Mouse (Mus musculus): ENCODE measurements at regions not wholly inside any gene's neighbourhood (a gene's known extent, or its start where the extent isn't known, plus 50 kb on each side); places are given as distances from the start of the nearest gene placed in this dataset.

- no peak for DNase-seq (ENCODE audit: low spot score)
Measured at GRCm38 (mm10) chr3:127995678-127996077, 99.6 kb upstream of the Fam241a start.

GRCm38 (mm10) chr3:127987583-127987982, 91.5 kb upstream of the Fam241a start:
- no peak for DNase-seq (ENCODE audit: low spot score)

GRCm38 (mm10) chr3:127985165-127985564, 89.0 kb upstream of the Fam241a start:
- DNase-seq (ENCODE audit: low spot score), result no peak

- DNase-seq (ENCODE audit: low spot score), result no peak
Measured at GRCm38 (mm10) chr3:127977240-127977639, 81.1 kb upstream of the Fam241a start.

GRCm38 (mm10) chr3:127970891-127971290, 74.8 kb upstream of the Fam241a start:
- DNase-seq (ENCODE audit: low spot score), result peak; percentile 63

GRCm38 (mm10) chr3:127967170-127967569, 71.0 kb upstream of the Fam241a start:
- no peak for DNase-seq (ENCODE audit: low spot score)

GRCm38 (mm10) chr3:127966214-127966613, 70.1 kb upstream of the Fam241a start:
- no peak for DNase-seq (ENCODE audit: low spot score)

GRCm38 (mm10) chr3:127958919-127959684, 63.0 kb upstream of the Fam241a start:
- no peak for DNase-seq (ENCODE audit: low spot score)

GRCm38 (mm10) chr3:127954856-127955255, 58.7 kb upstream of the Fam241a start:
- DNase-seq (ENCODE audit: low spot score), result no peak

- no peak for DNase-seq (ENCODE audit: low spot score)
Measured at GRCm38 (mm10) chr3:127953610-127954009, 57.5 kb upstream of the Fam241a start.

- DNase-seq (ENCODE audit: low spot score), result peak; percentile 42
Measured at GRCm38 (mm10) chr3:127948898-127949620, 52.9 kb upstream of the Fam241a start.

- DNase-seq (ENCODE audit: low spot score), result no peak
Measured at GRCm38 (mm10) chr3:127948326-127948725, 52.2 kb upstream of the Fam241a start.
